Mouse (Mus musculus) adrenal gland, postnatal 14 days (tissue): ENCODE measurements at regions not wholly inside any gene's neighbourhood (a gene's known extent, or its start where the extent isn't known, plus 50 kb on each side); places are given as distances from the start of the nearest gene placed in this dataset.

ENCODE experiments used
- DNase-seq: peaks from one replicate; pipeline ENCODE4 v3.0.0; 2021; ENCODE audit warnings: mixed read lengths

DNA sequence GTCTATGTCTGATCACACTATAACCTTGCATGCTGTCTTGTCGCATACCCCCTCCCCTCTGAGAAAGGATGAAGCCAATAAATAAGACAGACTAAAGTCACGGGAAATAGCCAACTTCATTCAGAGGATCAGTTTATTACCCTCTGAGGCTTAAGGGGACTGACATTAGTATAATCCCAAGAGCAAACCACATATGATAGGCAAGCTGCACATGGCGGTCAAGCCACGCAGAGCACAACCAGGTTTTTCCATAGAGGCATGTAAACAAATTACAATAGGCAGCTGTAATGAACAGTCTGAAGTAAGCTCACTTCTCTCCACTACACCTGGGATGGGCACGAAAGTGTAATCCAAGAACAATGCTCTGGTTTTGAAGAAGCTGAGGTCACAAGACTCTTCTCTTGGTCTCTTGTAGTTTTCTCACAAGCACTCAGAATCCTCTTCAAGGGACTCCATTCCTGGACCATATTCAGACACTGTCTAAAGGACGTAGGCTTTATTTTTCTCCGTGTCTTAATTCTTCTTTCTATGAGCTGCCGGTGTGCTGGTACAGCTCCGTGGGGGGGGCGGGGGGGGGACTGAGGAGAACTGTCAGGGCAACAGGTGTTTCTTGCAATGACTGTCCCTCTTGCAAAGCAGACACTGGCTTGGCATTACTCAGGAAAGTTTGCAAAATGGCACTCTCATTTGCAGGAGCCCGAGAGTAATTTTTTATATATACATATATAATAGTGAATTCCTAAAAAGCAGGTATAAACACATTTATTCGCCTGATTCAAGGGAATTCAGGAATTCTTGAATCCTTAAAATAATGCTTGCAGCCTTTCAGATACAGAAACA is 118.4 kb upstream of the Itga4 start:
- DNase-seq = no peak

DNA sequence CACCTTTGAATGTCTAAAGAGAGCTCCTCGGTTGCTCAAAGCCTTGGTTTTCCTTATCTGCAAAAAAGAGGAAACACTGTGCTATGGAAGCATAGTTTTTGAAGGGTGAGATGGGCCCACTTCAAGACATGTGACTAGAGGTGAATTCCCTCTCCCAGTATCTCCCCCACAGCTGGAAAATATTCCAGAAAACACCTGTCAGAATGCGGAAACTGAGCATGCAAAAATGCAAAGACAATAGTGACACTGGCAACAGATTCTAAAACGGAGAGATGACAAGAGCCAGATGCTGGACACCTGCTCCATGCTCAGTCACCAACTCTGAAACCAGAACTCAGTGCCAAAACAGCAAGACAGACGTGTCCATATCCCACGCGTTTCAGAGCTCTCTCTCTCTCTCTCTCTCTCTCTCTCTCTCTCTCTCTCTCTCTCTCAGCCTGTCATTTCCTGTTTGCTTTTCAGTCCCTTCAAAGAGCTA is 117.5 kb upstream of the Itga4 start:
- DNase-seq = no peak

DNA sequence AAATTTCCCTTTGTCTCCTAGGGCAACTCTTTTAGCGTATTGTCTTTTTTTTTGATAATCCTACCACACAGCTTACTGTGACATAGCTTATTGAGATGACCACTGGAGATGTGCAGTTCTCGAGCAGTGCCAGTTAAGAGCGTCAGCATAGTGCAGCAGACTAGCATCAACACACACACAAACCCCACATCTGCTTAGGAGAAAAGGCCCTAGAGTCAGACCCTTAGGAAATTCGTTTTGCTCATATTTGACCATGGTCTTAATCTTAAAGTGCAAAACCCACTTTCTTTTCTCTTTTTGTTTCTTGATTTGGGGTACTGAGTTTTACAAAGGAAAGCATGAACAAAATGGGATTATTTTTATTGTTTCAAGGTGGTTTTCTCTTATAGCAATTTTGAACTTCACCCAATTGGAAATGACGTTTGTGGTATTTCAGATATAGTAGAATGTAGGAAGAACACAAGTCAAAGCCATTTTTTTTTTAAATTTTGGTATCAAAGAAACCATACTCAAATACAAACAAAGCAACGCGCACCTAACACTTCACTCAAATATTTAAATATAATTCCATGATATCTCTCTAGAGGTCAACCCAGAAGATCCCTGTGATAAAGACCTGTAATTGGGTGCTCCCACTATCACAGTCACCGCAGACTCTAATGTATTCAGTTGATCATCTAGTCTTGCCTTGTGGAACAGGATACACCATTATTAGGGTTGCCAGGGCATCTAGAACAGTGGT is 116.7 kb upstream of the Itga4 start:
- DNase-seq = no peak

DNA sequence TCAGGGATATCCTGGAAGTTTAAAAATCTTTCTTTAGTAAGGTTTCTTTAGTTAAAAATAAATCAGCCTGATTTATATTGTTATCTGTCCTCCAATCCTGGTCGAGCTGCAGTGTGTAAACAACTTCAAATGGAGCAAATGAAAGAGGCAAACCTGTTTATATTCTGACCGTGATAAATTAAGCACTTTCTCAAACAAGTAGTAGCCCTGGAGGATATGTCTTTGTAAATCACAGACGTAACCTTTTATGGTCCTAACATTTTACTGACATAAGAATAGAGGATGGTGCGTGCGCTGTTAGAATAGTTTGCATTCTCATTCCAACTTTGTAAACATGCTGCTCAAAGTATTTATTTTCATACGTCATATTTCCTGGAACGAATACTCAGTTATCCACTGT is 113.3 kb upstream of the Itga4 start:
- no peak for DNase-seq

DNA sequence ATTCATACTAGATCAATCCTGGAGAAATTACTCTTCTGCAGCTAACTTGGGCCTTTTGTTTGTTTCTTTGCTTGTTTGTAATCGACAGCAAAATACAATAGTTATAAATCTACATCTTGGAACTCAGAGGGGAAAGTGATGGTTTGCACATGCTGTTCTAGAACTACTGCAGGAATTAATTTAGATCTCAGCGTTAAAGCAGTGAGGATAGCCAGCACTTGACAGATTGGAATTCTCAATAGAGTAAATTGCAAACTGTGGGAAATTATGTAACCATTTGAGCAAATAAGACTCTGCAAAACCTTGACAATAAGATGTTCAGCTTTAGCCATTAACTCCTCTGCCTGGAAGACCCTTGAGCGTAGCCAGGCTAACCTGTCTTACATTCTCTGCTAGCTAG is 112.0 kb upstream of the Itga4 start:
- no peak for DNase-seq

DNA sequence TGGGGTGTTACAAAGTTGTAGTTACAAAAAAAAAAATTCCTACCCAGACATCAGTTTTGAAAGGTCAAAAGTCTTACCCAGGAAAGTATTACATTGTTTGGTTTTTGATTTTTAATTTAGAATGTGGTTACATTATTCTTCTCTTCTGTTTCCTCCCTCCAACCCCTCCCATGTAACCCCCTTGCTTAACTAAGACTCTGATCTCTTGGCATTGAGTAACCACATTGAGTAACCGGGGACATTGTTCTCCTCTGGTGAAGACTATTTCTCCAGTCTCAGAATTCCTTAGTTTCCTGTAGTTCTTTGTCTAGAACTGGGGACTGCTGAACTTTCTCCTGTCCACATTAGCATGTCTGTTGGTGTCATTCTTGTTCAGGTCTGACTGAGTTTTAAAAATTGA is 109.3 kb upstream of the Itga4 start:
- no peak for DNase-seq

DNA sequence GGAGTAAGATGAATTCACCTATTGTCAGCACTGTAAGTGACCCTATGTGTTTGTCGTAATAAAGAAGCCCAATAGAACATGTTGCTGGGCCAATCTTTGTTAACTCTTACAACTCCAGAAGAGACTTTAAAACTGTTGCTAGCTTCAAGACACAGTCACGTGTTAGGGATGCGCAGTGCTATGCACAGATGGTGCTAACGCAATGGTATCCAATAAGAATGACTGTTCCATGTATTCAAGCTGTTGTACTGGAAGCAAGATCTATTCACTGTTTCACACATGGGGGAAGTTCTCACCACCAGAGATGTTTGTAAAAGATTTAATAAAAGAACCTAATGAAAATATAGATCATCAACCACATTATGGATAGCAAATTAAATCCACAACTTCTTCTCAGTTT is 108.7 kb upstream of the Itga4 start:
- DNase-seq = no peak

DNA sequence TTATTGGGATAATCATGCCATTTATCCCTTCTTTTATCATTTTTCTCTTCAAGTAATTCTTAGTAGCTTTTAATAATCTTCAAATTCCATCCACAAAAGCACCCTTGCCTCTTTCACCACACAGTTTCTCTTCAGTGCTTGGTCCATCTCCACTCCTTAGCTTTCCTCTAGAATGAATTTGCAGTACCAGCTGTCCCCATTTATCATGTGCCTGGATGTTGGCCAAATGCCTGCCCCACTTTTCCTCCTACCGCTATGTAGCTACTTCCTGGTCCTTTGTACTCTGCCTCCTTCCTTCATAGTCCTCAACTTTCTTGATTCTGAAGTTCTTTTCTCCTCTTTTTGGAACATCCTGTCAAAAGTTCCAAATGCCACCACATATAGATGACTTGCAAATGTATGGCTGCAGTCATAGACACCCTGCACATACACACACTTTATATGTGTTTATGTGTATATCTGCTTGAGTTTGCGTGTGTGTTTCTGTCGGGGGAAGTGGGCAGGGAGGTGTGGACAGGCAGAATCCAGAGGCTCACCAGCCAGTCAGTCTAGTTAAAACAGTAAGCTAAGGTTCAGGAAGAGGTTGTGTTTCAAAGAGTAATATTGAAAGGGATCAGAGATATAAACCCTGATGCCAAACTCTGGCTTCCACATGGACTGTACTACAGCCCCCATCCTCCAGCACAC is 106.1 kb upstream of the Itga4 start:
- peak; percentile 72 for DNase-seq

DNA sequence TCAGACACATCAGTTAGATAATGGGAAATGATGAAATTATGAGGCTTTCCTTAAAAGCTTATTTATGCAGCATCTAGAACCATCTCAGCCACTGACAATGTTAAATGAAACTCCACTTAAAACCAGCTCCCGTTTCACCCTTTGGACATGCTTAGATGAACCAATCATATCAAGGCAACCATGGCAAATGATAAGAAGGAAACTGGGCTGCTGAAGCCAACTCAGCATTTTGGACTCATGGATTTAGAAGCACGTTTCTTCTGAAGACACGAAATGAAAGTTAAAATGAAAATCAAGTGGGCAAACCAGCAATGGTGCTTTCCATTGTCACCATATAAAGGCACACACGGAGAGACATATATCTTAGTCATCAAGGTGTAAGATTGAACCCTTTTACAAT is 103.6 kb upstream of the Itga4 start:
- DNase-seq = no peak

DNA sequence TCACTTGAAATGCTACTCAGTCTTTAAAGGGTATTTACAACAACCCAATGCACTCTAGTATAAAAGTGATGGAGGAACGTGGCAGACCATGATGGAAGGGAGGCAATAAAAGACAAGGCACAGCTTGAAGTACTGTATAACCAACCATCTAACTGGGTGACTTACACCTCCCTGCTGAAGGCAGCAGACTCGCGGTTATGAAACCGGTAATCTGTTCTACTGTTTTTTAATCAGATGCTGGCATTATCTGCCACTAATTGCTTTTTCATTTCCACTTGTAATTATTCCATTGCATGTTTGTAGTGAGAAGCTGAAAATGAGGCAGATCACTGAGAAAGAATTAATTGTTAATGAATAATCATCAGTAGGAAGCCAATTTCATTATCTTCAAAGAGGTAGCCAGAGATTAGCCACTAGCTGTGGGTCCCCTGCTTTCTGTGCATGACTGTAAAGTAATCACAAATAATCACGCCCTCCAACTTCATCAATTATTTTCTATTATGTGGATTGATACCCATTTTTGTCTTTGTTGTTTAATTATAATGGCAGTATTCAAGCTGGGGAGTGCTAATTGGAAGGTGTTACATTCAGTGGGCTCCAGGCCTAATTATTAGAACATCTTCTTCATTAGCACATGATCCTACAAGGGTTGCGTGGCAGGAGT is 103.1 kb upstream of the Itga4 start:
- no peak for DNase-seq

DNA sequence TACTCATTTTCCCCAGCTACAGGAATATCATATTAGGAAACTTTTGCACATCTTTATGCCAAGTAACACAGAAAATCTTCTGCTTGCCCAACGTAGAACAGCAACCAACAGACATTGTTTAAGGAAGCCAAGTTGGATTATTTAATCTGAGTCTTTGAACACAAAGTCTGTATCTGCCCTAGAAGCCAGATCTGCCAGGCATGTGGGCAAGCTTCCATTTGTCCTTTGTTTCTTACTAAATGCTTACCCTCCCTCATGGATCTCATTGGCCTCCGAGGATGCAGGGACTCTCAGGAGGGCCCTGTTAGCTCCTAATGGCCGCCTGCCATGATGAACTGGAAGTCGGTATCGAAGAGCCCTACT is 102.5 kb upstream of the Itga4 start:
- no peak for DNase-seq

DNA sequence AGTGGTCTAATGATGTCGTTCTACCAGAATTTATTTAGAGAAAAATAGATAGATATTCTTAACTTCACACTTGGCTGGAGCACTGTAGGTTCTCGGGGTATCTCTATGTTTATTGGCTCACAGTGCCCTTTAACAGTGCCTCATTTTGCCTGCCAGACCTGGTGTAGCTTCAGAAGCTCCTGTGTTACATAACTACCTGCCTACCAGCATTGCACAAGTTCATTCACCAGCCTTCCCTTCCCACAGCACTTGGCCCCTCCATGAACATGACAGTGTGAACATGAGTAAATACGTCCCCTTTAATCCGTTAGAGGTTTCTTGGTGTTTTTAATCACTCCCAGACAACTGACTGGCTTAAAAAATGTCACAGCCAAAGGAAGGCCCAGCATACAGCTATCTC is 102.2 kb upstream of the Itga4 start:
- DNase-seq = no peak

DNA sequence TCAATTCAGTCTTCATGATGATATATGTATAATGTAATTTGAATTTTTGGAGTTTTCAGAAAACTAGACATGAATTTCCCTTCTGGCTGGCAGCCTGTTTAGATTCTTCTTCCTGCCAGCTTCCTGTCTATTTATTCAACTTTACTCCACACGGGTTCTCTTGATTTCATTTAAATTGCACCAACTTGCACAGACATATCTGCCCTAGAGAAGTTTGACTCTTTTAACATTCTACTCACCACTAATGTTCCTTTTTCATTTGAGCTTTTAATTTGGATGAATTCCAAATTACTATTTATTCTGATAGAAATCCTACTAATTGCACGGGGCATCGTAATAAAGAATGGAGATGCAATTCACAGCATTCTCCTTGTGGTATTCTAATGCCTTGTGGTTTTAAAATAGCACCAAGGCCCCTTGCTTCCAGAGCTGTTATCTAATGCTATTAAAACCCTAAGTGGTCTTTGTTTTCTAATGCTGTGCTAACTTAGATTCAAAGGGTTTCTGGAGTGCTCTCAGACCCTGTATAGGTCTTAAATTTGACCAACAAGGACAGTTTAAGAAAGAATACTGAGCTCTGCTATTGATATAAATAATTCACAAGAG is 96.7 kb upstream of the Itga4 start:
- DNase-seq = no peak

DNA sequence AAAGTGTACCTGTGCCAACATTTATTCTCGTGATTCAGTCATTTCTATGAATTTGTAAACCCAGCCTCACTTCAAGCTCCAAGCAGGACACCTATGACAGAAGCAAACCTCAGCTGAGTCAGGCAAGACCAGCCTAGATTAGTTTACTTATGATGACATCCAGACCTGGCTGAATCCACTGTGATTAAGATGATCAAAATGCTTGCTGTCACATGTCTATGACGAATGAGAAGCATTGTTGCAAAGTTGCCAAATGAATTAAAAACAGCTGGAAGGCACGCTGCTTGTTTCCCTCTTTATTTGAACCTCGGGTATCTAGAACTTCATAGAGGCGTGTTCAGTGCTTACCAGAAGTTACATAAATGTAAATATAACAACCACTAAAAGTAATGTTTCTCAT is 95.9 kb upstream of the Itga4 start:
- DNase-seq = no peak

DNA sequence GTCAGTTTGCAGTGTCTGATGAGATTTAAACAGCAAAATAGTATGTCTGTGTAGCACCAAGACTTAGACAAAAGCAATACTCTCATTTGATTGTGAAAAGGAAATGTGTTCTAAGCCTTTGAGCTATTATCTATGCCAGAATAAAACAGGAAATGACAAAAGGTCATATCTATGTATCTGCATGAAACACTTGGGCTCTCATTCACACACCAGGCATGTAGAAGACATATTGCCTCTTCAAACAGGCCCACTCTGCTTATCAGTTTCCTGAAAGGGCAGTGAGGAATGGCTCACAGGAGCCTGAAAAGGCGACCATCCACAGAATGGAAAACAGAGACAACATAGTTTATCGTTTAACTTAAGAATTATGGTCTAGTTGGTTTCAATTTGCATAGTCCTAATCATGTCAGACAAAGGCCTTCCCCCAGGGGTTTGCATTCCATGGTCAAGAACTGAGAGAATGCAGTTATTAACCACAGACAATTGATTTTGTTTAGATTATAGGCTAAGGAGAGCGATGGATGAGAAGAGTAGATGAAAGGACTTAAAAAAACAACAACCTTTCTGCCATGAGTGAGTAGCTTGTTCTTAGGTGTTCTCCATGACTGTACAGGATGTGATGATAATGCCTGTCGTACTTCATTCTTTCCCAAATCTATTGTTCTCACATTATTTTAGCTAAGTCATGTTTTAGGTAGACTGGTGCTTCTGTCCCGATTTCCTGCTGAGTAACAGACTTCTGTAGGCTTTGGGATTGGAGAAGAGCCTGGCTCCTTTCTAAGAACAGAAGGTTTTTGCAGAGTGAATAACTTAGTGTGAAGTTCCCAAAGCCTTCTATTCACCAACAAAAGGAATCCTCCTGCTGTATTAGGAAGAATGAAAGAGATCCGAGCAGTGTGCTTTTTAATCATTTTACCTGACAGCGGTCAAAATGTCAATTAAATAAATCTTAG is 82.0 kb upstream of the Itga4 start:
- DNase-seq = no peak

DNA sequence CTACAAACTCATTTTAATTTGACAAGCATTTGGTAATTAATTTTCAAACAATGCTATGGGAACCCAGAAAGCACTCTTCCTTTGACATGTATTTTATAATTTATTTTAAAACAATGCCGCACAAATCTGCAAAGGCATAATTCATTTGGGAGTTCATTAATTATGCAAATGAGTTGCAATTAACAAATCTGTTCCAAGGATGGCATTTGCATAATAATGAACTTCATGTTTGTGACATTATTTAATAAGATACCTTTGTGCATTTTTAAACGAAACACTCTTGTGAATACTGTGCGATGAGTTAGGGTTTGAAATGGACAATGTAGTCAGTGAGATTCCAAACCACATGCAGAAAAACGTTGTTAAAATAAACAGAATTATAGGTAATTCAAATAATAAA is 80.9 kb upstream of the Itga4 start:
- no peak for DNase-seq

DNA sequence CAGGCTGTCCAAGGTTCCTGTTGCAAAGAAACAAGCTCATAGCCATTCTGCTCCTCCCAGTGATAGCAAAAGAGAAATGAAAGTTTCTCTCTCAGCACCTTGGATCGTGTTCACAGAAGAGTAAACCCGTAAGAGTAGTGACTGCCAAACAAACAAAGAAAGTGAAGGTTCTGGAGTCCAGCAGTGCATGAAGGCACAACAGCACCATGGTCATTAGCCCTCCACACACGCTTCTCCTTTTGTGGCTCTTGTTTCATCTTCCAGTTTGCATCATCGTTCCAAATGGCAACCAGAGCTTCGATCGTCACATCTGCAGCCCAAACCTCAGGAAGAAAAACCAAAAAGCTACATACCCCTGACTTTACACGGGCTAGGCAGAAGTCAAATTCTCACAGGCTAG is 74.4 kb upstream of the Itga4 start:
- DNase-seq = no peak

DNA sequence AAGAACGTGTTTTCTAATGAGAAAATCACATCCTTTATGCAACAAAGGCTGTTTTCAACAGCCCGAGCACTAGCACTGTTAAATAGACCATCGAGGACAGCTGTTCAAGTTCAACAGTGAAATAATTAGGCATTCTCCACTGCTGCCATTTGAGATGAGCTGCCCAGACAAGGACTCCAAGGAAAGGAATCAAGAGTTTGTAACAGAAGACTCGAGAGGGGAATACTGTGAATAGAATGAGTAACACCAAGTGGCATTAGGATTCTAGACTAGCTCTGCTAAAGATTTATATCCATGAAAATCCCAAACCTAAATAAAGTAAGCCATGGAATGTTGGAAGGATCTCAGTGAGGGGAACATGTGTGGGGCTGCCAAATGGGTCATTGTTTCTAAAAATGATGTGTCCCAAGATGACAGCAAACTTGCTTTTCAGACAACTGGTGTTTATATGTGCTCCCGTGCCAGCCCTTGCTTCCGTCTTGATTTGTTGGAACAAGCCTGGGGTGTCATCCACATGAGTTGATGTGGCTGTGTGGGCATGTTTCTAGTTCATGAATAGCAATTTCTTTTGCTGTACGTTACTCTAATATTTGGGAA is 72.1 kb upstream of the Itga4 start:
- DNase-seq = no peak

DNA sequence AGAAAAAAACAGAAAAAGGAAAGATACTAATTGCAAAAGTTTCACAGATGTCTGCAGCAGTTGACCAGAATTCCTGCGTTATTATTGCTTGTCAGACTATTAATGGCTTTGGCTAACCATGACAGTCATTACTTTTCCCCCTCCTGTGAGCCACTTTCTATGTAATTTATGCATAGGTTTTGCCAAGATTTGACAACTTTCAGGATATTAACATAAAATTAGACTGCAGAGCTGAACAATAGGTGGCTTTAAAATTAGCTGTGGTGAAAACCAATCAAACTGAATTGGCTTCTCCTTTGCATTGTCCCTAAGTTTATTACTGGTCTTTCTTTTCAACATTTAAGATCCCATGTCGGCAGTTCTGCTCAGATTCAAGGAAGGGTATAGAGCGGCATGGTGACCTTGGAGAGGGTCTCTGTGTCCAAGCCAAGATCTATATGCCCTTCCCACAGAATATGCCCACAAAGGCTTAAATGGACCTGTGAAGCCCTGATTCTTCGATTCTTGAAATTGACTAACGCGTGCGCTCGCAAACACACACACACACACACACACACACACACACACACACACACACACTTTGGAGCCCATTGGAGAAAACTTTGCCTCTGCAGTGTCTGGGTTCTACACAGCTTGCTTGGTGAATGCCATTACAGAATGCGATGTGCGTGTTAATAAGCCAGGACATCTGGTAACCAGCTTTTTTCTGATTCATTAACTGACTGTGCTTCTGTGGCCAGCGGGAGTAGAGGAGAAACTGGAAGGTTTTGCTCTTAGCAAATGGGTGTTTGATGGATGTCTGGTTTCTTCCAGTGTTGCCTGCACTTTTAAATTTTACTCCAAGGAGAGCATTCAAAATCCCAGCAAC is 69.8 kb upstream of the Itga4 start:
- DNase-seq = no peak

DNA sequence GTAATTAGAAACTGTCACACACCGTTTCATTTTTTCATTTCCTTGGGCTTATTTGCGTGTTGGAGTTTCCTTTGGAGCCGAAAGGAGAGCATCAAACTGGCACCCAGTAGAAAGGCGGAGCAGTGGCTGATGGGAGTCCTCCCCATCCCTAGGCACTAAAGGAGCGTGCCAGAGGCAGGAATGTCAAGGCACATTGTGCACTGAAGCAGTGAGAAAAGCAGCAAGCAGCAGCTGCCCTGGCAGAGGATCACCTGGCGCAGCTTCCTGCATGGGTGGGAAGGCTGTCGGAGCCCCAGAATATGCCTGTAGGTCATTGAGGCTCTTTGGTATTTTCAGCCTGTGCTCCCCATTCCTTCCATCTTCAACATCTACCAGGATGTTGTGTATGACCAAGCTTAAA is 68.3 kb upstream of the Itga4 start:
- no peak for DNase-seq
